Comparison of ENCODE assay signal across 8 mouse cellular contexts in the genomic region with DNA sequence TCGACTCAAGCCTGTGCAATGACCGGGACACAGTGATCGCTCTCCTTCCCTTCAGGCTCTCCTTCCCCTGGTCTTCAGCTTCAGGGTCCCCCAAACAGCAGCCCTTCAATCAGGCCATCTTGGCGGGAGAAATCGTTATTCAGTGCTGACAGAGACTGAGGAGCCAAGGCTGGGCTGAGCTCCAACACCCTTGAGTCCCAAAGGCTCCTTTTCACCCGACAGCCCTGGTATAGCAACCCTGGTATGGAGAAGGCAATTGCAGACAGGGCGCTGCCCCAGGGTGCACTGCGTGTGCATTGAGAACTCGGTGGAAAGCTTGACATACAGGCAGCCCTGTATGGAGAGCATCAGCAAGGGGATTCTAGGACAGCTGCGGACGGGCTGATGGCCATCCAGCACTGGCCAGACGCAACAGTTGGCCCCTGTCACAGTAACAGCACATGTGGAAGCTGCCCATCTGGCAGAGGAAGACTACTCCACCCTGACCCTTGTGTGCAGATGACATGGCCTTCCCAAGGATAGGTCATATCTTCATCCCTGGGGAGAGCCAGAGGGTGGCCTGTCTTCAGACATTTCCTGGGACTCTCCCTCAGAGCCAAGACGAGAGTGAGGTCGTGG. TPM values are rescaled to one million over a fixed set of nuclear protein-coding genes. Genes with fewer than 3 reads are reported as not detected.
DNase-seq lines count a peak whose midpoint lies in the region; ATAC-seq lines count a peak whose summit lies in the region.

No protein-coding gene starts in this region.

- no peaks in the 10 kb centered on the region for H3K36me3 ChIP-seq in forebrain, embryonic 16.5 days (ENCODE audit: control insufficient read depth, insufficient read depth)
- H3K36me3 ChIP-seq in forebrain, embryonic 10.5 days (replicated peaks): no peaks in the 10 kb centered on the region
- no peaks in the 10 kb centered on the region for H3K36me3 ChIP-seq in kidney, embryonic 16.5 days (ENCODE audit: insufficient read depth, low read length)

- H3K27ac ChIP-seq in forebrain, embryonic 16.5 days (ENCODE audit: low read length): no peak overlapping the region; the same call in 1 of the 2 replicates
- no peak overlapping the region for H3K27ac ChIP-seq in forebrain, embryonic 10.5 days
- no peak overlapping the region for H3K27ac ChIP-seq in kidney, embryonic 16.5 days (ENCODE audit: low read length)

- 61% methylated on average over 14 of the region's 14 CpGs for WGBS in forebrain, embryonic 16.5 days
- 89% methylated on average over 14 of the region's 14 CpGs for WGBS in forebrain, embryonic 10.5 days
- 63% methylated on average over 14 of the region's 14 CpGs for WGBS in kidney, embryonic 16.5 days

- no peaks in the 10 kb centered on the region for H3K9me3 ChIP-seq in forebrain, embryonic 16.5 days (ENCODE audit: control insufficient read depth, low read length)
- H3K9me3 ChIP-seq in forebrain, embryonic 10.5 days: no peaks in the 10 kb centered on the region
- no peaks in the 10 kb centered on the region for H3K9me3 ChIP-seq in kidney, embryonic 16.5 days (ENCODE audit: low read length)

- H3K27me3 ChIP-seq in forebrain, embryonic 16.5 days (replicated peaks; ENCODE audit: control insufficient read depth, insufficient read depth, low read length): peaks cover 8% of the 10 kb centered on the region; the same call in 1 of the 2 replicates
- H3K27me3 ChIP-seq in forebrain, embryonic 10.5 days (ENCODE audit: poor library complexity, severe bottlenecking): peaks cover 62% of the 10 kb centered on the region
- H3K27me3 ChIP-seq in kidney, embryonic 16.5 days (ENCODE audit: insufficient read depth, low read length): no peaks in the 10 kb centered on the region

- no peak overlapping the region for H3K9ac ChIP-seq in forebrain, embryonic 16.5 days (replicated peaks; ENCODE audit: low read depth, low read length)
- H3K9ac ChIP-seq in kidney, embryonic 16.5 days (replicated peaks; ENCODE audit: low read length): no peak overlapping the region

- H3K4me3 ChIP-seq in forebrain, embryonic 16.5 days (replicated peaks; ENCODE audit: low read length): no peak overlapping the region
- H3K4me3 ChIP-seq in forebrain, embryonic 10.5 days: no peak overlapping the region
- H3K4me3 ChIP-seq in kidney, embryonic 16.5 days (ENCODE audit: low read length): no peak overlapping the region; the same call in 1 of the 2 replicates

- DNase-seq in forebrain, embryonic 10.5 days (ENCODE audit: extremely low spot score, low spot score): no peak
- DNase-seq in heart, adult 9 months (ENCODE audit: low spot score in 2 of 2): peak; percentile 74 to 81
- peak; percentile 74 for DNase-seq in skeletal muscle tissue, adult 2 months (ENCODE audit: low read depth, low spot score)
- no peak for DNase-seq in layer of hippocampus, adult 9-11 months
- no peak for DNase-seq in frontal cortex, postnatal 14 days (ENCODE audit: low spot score in 2 of 2)
- no peak for DNase-seq in left cerebral cortex, adult 18-20 months (ENCODE audit: low spot score in 2 of 2)

- peaks cover 47% of the 10 kb centered on the region for H3K4me1 ChIP-seq in forebrain, embryonic 16.5 days (replicated peaks; ENCODE audit: control insufficient read depth, insufficient read depth, low read length)
- peaks cover 73% of the 10 kb centered on the region for H3K4me1 ChIP-seq in forebrain, embryonic 10.5 days
- H3K4me1 ChIP-seq in kidney, embryonic 16.5 days (ENCODE audit: insufficient read depth, low read length): peaks cover 80% of the 10 kb centered on the region

- H3K4me2 ChIP-seq in forebrain, embryonic 16.5 days (ENCODE audit: low read length): peak overlapping the region; percentile 14; the same call in 1 of the 2 replicates
- H3K4me2 ChIP-seq in kidney, embryonic 16.5 days (replicated peaks; ENCODE audit: low read depth, low read length): peak overlapping the region; percentile 25

- no peak for ATAC-seq in forebrain, embryonic 16.5 days
- ATAC-seq in kidney, embryonic 16.5 days (ENCODE audit: low FRiP score, low TSS enrichment): no peak

RNA-seq across cellular contexts. Expression of gene Loxl1, which starts 2.8 kb away (rescaled TPM):
- polyA plus RNA-seq in forebrain, embryonic 16.5 days (2015; fragmentation: Nextera tagmentation; extraction: Ambion mirVana): 11.5 and 14.7 TPM in 2 replicates
- 7.1 and 7.2 TPM in 2 replicates for polyA plus RNA-seq in forebrain, embryonic 10.5 days (2016; fragmentation: Nextera tagmentation; extraction: Ambion mirVana)
- 32.7 and 36.6 TPM in 2 replicates for polyA plus RNA-seq in kidney, embryonic 16.5 days (2015; fragmentation: Nextera tagmentation; extraction: Ambion mirVana)
- total RNA-seq in left cerebral cortex, adult 18-20 months (2021): 1 to 10 TPM; 1.5 to 2.8 TPM

RNA-seq across cellular contexts. Expression of gene Stoml1, which starts 57.2 kb away (rescaled TPM):
- 104 and 120 TPM in 2 replicates for polyA plus RNA-seq in forebrain, embryonic 16.5 days (2015; fragmentation: Nextera tagmentation; extraction: Ambion mirVana)
- 24.8 and 28.8 TPM in 2 replicates for polyA plus RNA-seq in forebrain, embryonic 10.5 days (2016; fragmentation: Nextera tagmentation; extraction: Ambion mirVana)
- 33.8 and 35.8 TPM in 2 replicates for polyA plus RNA-seq in kidney, embryonic 16.5 days (2015; fragmentation: Nextera tagmentation; extraction: Ambion mirVana)
- 10 to 100 TPM; 67.9 to 69.7 TPM for total RNA-seq in left cerebral cortex, adult 18-20 months (2021)

Comparison
In these comparisons a context has a peak if more than half of its experiments do, and no peak if none do; other contexts are left out.
1. DNase-seq: peak in heart, adult 9 months (2 of 2) and skeletal muscle tissue, adult 2 months (single experiment); none in forebrain, embryonic 10.5 days (single experiment), layer of hippocampus, adult 9-11 months (single experiment), frontal cortex, postnatal 14 days (0 of 2) and left cerebral cortex, adult 18-20 months (0 of 2).